Mouse (Mus musculus): Measurements from ENCODE around the gene Vrk2. TPM values are rescaled to one million over a fixed set of nuclear protein-coding genes. Genes with fewer than 3 reads are reported as not detected.

Vrk2 gene
- polyA plus RNA-seq, 1 experiment from 2014 or later = 13.1 TPM

DNA sequence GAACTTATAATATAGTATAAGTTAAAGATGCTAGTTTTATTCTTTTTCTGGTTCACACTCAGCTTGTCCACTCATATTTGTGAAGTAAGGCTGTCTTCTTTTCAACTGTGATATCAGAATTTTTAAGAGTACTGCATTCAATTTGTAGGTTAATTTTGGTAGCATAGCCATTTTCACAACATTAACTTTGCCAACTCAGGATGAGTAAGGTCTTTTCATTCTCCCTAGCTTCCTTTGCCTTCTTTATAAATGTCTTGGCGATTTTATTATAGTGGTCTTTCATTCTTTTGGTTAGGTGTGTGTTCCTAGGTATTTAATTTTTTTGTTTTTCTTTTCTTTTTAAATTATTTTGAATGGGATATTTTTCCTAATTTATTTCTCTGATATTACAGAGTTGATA is 143.2 kb downstream of the Vrk2 start:
- DNase-seq = no peak
- H3K27me3 ChIP-seq (ENCODE audit: insufficient read depth, low read length) = no peaks in the 10 kb centered on the region
- no peaks in the 10 kb centered on the region for H3K9me3 ChIP-seq (ENCODE audit: low read length)
- WGBS (ENCODE audit: insufficient replicate concordance) = 90% methylated on average over 1 of the region's 1 CpGs
- H3K4me1 ChIP-seq (ENCODE audit: insufficient read depth) = peaks cover 4% of the 10 kb centered on the region; the same call in 1 of the 2 replicates
- no peak overlapping the region for H3K27ac ChIP-seq (ENCODE audit: low read depth)
- TF ChIP-seq EP300 (IDR thresholded peaks at IDR 0.05; ENCODE audit: low read depth) = no peak
- no peak for TF ChIP-seq CTCF (IDR thresholded peaks at IDR 0.05; ENCODE audit: low read depth)
- no peak overlapping the region for H3K4me2 ChIP-seq (ENCODE audit: low read depth, low read length)
- no peak overlapping the region for H3K4me3 ChIP-seq (ENCODE audit: low read depth, low read length)
- ATAC-seq = no peak
- no peaks in the 10 kb centered on the region for H3K36me3 ChIP-seq (replicated peaks; ENCODE audit: insufficient read depth, low read length)
- no peak overlapping the region for H3K9ac ChIP-seq (replicated peaks)

DNA sequence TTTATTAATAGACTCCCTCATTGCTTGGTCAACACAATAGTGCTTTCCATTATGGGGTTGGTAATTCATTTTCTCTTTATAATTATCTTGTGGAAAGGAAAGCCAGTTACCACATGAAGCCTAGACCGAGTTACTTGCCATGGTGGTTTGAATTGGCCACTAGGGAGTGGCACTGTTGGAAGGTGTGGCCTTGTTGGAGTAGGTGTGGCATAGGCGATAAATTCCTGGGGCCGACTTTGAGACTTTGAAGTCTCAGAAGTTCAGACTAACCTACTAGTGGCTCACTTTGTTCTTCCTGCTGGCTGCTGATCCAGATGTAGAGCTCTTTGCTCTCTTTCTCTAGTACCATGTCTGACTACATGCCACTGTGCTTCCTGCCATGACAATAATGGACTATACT is 144.0 kb downstream of the Vrk2 start:
- H3K4me3 ChIP-seq (ENCODE audit: low read depth, low read length) = no peak overlapping the region
- H3K9ac ChIP-seq (replicated peaks) = no peak overlapping the region
- no peak overlapping the region for H3K27ac ChIP-seq (ENCODE audit: low read depth)
- H3K9me3 ChIP-seq (ENCODE audit: low read length) = no peaks in the 10 kb centered on the region
- H3K4me1 ChIP-seq (ENCODE audit: insufficient read depth) = peaks cover 4% of the 10 kb centered on the region; the same call in 1 of the 2 replicates
- H3K4me2 ChIP-seq (ENCODE audit: low read depth, low read length) = no peak overlapping the region
- no peaks in the 10 kb centered on the region for H3K27me3 ChIP-seq (ENCODE audit: insufficient read depth, low read length)
- no peaks in the 10 kb centered on the region for H3K36me3 ChIP-seq (replicated peaks; ENCODE audit: insufficient read depth, low read length)
- TF ChIP-seq EP300 (IDR thresholded peaks at IDR 0.05; ENCODE audit: low read depth) (no peak), CTCF (IDR thresholded peaks at IDR 0.05; ENCODE audit: low read depth) (no peak)
- ATAC-seq = no peak
- no peak for DNase-seq
- WGBS (ENCODE audit: insufficient replicate concordance) = 83% methylated on average over 3 of the region's 3 CpGs

DNA sequence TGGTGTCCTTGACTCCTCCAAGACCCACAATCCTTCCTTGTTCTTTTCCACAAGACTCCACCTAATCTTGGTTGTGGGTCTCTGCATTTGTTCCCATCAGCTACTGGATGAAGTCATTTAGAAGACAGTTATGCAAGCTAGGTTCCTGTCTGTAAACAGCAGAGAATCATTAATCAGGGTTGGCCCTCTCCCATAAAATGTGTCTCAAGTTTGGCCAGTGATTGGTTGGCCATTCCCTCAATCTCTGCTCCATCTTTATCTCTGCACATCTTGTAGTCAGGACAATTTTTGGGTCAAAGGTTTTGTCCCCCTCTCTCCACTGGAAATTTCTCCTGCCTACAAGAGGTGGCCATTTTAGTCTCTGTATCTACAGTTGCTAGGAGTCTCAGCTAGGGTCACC is 149.4 kb downstream of the Vrk2 start:
- Histone ChIP-seq H3K4me2 (ENCODE audit: low read depth, low read length) (no peak overlapping the region), H3K36me3 (replicated peaks; ENCODE audit: insufficient read depth, low read length) (no peaks in the 10 kb centered on the region), H3K4me1 (ENCODE audit: insufficient read depth) (no peaks in the 10 kb centered on the region), H3K4me3 (ENCODE audit: low read depth, low read length) (no peak overlapping the region), H3K27ac (ENCODE audit: low read depth) (no peak overlapping the region), H3K27me3 (ENCODE audit: insufficient read depth, low read length) (no peaks in the 10 kb centered on the region), H3K9me3 (ENCODE audit: low read length) (no peaks in the 10 kb centered on the region), H3K9ac (replicated peaks) (no peak overlapping the region)
- TF ChIP-seq EP300 (IDR thresholded peaks at IDR 0.05; ENCODE audit: low read depth) (no peak), CTCF (IDR thresholded peaks at IDR 0.05; ENCODE audit: low read depth) (no peak)
- DNase-seq (no peak), ATAC-seq (peak; percentile 54)

DNA sequence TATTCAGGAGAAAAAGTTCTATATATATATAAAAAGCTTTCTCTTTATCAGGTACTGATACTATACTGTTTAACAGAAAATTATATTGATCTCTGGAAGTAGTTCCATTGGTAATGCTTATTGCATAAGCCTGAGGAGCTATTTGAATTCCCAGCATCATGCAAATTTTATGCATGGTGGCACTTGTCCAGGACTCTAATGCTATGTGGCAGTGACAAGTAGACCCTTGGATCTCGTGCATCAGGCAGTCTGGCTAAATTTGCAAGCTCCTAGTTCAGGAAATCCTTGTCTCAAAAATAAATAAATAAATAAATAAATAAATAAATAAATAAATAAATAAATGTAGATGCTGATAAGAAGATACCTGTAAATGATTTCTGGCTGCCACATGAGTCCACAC is 152.7 kb downstream of the Vrk2 start:
- 66% methylated on average over 1 of the region's 1 CpGs for WGBS (ENCODE audit: insufficient replicate concordance)
- Histone ChIP-seq H3K4me3 (ENCODE audit: low read depth, low read length) (no peak overlapping the region), H3K36me3 (replicated peaks; ENCODE audit: insufficient read depth, low read length) (no peaks in the 10 kb centered on the region), H3K4me2 (ENCODE audit: low read depth, low read length) (no peak overlapping the region), H3K9me3 (ENCODE audit: low read length) (no peaks in the 10 kb centered on the region), H3K27ac (ENCODE audit: low read depth) (no peak overlapping the region), H3K4me1 (ENCODE audit: insufficient read depth) (no peaks in the 10 kb centered on the region), H3K27me3 (ENCODE audit: insufficient read depth, low read length) (no peaks in the 10 kb centered on the region), H3K9ac (replicated peaks) (no peak overlapping the region)
- no peak for DNase-seq
- ATAC-seq = no peak
- no peak for TF ChIP-seq CTCF (IDR thresholded peaks at IDR 0.05; ENCODE audit: low read depth)
- TF ChIP-seq EP300 (IDR thresholded peaks at IDR 0.05; ENCODE audit: low read depth) = no peak

DNA sequence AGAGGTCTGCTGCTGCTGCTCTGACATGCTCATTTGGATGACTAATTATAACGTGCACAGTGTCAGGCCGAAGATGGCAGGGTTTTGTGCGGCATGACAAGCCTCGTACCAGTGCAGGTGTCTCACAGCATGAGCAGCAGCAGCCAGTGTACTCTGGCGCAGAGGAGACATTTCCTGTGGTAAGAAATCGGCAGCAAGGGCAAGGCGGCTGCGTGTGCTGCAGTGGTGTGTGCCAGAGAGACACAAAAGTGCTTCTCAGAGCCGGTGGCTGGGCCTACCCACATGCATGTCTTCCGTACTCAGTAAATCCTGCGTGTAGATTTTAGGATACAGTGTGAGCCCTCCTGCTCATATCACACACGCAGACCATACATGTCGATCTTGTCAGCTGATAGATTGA is 156.0 kb downstream of the Vrk2 start:
- Histone ChIP-seq H3K27ac (ENCODE audit: low read depth) (no peak overlapping the region), H3K4me1 (ENCODE audit: insufficient read depth) (no peaks in the 10 kb centered on the region), H3K36me3 (replicated peaks; ENCODE audit: insufficient read depth, low read length) (no peaks in the 10 kb centered on the region), H3K9me3 (ENCODE audit: low read length) (no peaks in the 10 kb centered on the region), H3K4me3 (ENCODE audit: low read depth, low read length) (no peak overlapping the region), H3K4me2 (ENCODE audit: low read depth, low read length) (no peak overlapping the region), H3K27me3 (ENCODE audit: insufficient read depth, low read length) (no peaks in the 10 kb centered on the region), H3K9ac (replicated peaks) (no peak overlapping the region)
- no peak for TF ChIP-seq EP300 (IDR thresholded peaks at IDR 0.05; ENCODE audit: low read depth)
- TF ChIP-seq CTCF (IDR thresholded peaks at IDR 0.05; ENCODE audit: low read depth) = no peak
- no peak for DNase-seq
- no peak for ATAC-seq
- WGBS (ENCODE audit: insufficient replicate concordance) = 78% methylated on average over 13 of the region's 13 CpGs

DNA sequence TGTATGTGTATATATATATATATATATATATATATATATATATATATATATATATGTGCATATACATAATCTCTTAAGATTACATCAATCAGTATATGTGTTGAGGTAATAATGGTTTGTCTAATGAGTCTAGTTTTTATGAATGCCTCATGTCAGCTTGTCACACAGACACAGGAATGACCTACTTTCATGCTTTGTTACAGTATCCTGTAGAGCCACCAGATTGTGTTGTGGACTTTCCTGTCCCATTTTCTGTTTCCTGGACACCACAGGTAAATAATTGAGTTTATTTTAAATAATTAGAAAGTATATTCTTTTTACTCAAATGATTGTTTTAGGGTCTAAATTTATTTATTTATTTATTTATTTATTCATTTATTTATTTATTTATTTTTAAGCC is 159.6 kb downstream of the Vrk2 start:
- Histone ChIP-seq H3K4me1 (ENCODE audit: insufficient read depth) (no peaks in the 10 kb centered on the region), H3K4me2 (ENCODE audit: low read depth, low read length) (no peak overlapping the region), H3K9me3 (ENCODE audit: low read length) (no peaks in the 10 kb centered on the region), H3K27ac (ENCODE audit: low read depth) (no peak overlapping the region), H3K4me3 (ENCODE audit: low read depth, low read length) (no peak overlapping the region), H3K27me3 (ENCODE audit: insufficient read depth, low read length) (no peaks in the 10 kb centered on the region), H3K36me3 (replicated peaks; ENCODE audit: insufficient read depth, low read length) (no peaks in the 10 kb centered on the region), H3K9ac (replicated peaks) (no peak overlapping the region)
- TF ChIP-seq EP300 (IDR thresholded peaks at IDR 0.05; ENCODE audit: low read depth) (no peak), CTCF (IDR thresholded peaks at IDR 0.05; ENCODE audit: low read depth) (no peak)
- no peak for ATAC-seq
- no peak for DNase-seq

DNA sequence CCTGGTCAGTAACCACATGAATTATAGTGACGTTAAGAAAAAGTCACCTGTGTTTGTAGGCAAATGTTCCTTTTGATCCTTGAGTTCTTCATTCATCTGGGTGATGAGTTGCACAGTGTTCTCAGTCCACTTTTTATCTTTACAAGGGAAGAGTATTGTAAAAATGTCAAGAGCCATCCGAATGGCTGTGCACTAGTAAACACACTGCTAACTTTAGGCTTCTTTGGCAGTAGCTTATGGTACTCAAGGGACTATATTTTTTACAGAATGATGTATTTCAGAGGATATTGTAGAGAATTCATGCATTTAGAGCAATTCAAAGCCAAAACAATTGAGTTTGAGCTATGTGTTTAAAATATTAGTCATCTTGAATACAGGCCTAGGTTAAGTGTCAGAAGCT is 172.3 kb downstream of the Vrk2 start:
- ATAC-seq (no peak), DNase-seq (no peak)
- WGBS (ENCODE audit: insufficient replicate concordance) = 78% methylated on average over 2 of the region's 2 CpGs

More for the DNA sequence above, 172.3 kb downstream of the Vrk2 start:
- Histone ChIP-seq H3K36me3 (replicated peaks; ENCODE audit: insufficient read depth, low read length) (peaks cover 5% of the 10 kb centered on the region; the same call in 1 of the 2 replicates), H3K4me1 (ENCODE audit: insufficient read depth) (no peaks in the 10 kb centered on the region), H3K27me3 (ENCODE audit: insufficient read depth, low read length) (no peaks in the 10 kb centered on the region), H3K27ac (ENCODE audit: low read depth) (no peak overlapping the region), H3K4me2 (ENCODE audit: low read depth, low read length) (no peak overlapping the region), H3K9ac (replicated peaks) (no peak overlapping the region), H3K9me3 (ENCODE audit: low read length) (no peaks in the 10 kb centered on the region), H3K4me3 (ENCODE audit: low read depth, low read length) (no peak overlapping the region)
- TF ChIP-seq CTCF (IDR thresholded peaks at IDR 0.05; ENCODE audit: low read depth) (no peak), EP300 (IDR thresholded peaks at IDR 0.05; ENCODE audit: low read depth) (no peak)

Other genes with a start within 250 kb of the Vrk2 start
- 12.8 and 13.1 TPM in 2 replicates for gene Fancl, start 207.9 kb downstream of the Vrk2 start, polyA plus RNA-seq (2015; fragmentation: Nextera tagmentation; extraction: Ambion mirVana)
- gene Gm6899, start 758 bp downstream of the Vrk2 start, polyA plus RNA-seq (2015; fragmentation: Nextera tagmentation; extraction: Ambion mirVana) = not detected in 2 replicates